Mouse (Mus musculus): ENCODE data around the gene Gnl2.

Gene Gnl2

DNA sequence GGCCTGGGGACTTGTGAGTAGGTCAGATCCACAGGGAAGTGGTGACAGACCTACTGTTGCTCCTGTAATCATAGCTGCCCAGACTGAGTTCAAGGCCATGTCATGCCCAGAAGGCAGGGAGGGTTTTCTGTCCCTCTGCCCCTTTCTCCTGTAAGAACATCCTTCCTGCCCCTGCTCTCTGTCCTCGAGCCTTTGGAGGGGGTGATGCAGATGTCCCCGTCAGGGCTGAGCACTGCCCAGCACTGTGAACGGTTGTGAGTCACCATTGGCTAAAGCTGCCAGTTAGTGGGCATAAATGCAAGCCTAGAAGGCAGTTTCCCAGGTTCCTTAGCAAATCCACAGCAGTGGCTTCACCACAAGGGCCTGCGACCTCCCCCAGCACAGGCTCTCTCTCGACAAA lies 76.6 kb downstream of the Gnl2 start:
- no peak for DNase-seq

DNA sequence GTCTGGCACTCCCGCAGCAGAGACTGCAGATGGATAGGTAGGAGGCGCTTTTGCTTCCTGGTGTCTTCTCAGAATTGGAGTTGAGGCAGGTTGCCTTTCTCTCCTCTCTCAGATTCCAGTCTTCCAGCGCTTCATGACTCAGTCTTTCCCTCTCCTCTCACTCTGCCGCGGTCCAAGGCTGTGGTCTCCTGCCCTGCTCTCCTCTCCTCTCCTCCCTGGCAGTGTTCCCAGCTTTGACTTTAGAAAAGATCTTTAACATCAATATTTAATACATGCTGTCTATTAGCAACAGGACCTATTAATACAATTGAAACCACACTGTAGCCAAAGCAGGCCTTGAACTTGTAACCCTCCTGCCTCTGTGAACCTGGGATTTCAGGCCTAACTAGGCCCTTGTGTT lies 79.7 kb downstream of the Gnl2 start:
- DNase-seq: no peak

DNA sequence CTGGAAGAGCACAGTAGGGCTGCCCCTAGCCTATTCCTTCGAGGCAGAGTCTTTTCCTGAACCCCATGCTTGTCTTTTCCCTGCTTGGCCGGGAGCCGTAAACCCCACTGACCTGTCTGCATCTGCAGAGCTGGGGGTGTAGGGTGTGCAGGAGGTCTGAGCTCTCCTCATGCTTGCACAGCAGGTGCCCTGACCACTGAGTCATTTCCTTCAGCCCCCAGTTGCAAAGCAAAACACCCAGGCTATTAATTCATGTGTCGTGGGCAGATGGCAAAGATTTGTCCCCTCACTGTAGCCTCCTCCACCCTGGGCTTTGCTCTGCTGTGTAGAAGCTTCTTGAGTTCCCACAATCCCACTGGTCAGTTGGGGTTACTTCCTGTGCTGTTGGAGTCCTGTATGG lies 81.0 kb downstream of the Gnl2 start:
- DNase-seq: no peak

DNA sequence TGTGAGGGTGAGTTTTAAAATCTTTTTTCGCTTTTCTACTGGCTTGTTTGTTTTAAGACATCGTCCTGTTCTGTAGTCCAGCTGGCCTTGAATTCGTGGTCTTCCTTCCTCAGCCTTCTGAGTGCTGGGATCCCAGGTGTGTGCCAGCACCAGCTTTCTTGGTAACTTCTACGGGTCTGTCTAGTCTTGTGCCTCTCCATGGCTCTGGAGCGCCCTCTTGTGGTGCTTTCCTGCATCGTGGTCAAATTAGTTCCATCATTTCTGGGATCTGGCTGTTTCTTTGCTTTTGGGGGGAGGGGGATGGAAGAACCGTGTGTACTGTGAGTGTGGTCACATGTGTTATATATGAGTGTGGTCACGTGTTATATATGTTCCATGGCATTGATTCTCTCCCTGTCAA lies 83.1 kb downstream of the Gnl2 start:
- peak; percentile 46 to 56 for DNase-seq

DNA sequence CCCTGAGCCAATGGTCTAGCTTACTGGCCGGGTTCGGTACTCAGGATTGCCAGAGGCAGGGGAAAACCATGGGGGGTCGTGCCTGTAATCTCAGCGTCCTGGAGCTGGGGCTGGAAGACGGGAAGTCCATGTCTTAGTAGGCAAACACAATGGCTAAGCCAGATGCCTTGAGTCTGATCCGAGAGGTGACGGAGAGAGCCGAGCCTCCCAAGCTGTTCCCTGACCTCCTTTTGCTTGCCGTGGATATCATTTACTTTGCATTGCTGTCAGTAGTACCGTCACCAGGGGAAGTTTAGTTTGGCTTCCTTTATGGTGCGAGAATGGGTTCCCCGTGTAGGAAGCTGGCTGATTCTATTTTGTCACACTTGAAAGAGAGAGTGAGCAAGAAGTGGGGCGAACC lies 84.9 kb downstream of the Gnl2 start:
- no peak for DNase-seq
